Mouse (Mus musculus): ENCODE measurements at regions not wholly inside any gene's neighbourhood (a gene's known extent, or its start where the extent isn't known, plus 50 kb on each side); places are given as distances from the start of the nearest gene placed in this dataset.

DNA sequence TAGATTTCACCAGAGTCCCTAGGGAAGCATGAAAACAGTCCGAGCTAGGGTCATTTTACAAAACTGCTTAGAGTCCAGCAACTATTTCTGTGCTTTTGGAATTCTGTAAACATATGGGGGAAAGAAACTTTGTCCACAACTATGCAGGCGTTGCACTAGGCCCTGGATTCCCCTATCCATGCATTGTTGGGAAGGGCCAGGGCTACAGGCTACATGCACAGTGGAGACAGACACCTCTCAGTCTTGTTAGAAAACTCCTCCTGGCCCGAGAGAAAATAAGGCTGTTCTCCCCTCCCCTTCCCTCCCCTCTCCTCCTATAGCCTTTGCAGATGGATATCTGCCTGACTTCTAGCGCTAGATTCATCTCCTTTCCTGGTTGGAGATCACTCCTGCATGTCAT lies 113.9 kb upstream of the Bmp2 start:
- DNase-seq (ENCODE audit: low spot score in 2 of 2) = no peak

DNA sequence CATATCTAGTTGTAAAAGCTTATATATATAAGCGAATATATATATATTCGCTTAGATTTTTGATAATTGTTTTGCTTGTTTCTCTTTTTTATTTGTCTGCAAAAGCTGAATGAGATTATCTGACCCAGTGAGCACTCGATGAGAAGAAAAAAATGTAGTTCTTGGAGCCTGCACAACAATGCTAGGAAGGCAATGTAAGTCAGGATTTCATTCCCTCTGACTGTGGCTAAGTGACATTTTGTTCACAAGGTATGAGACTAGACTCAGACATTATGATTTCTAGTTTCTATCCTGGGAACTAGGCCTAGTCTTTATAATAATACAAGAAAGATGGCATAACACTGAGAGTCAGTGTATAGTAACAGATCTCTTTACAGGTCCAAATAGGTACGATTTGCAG lies 108.9 kb upstream of the Bmp2 start:
- DNase-seq (ENCODE audit: low spot score in 2 of 2) = no peak

- no peak for DNase-seq (ENCODE audit: low spot score in 2 of 2)
These were observed 108.5 kb upstream of the Bmp2 start for GRCm38 (mm10) chr2:133443490-133443889.

DNA sequence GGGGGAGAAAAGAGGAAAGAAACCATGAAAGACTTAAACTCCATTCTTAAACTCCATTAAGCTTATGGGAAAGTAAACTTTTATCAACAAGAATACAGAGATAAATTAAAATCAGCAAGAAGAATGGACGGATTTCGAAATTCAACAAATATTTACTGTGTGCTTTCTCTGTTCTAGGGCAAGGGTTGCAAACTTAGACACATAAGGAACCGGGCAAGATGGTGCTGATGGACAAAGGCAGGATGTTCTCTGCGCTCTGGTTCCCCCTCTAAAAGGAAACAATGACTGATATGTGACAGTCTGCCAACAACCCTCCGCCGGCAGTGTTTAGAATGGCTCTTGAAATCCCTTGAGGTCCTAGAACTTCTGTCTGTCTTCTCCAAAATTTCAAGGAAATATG lies 99.0 kb upstream of the Bmp2 start:
- DNase-seq (ENCODE audit: low spot score in 2 of 2) = no peak

DNA sequence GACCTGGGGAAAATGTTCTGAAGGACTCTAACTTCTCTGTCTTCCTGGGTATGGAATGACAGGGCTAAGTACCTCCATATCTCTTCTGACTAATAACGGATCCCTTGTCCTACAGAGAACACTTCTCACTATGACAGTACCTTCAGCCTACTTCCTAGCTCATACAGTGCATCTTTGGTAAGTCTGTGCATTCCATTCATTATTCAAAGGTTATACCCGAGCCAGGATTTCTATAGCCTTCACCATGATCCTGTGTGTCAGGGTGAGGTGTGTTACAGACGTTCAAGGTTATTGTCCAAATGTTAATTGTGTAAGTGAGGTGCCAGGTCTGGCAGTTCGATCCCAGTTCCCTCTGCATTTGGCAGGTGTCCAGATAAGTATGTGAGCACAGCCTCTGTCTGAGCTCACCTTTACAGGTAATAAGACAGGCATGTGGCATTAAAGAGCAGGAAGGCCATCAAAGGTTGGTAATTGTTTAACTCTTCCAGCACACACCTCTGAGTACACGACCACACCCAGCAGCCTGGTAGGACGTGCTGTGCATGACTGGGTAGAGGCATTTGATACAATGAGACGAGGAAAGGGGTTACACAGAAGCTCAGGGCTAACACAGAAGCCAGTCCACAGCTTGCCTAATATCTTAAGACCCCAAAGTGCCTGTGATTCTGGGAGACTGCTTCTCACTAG lies 96.3 kb upstream of the Bmp2 start:
- no peak for DNase-seq (ENCODE audit: low spot score in 2 of 2)

- DNase-seq (ENCODE audit: low spot score in 2 of 2) = no peak
These were observed 95.2 kb upstream of the Bmp2 start for GRCm38 (mm10) chr2:133456785-133457184.

- no peak for DNase-seq (ENCODE audit: low spot score in 2 of 2)
These were observed 93.2 kb upstream of the Bmp2 start for GRCm38 (mm10) chr2:133458735-133459134.

DNA sequence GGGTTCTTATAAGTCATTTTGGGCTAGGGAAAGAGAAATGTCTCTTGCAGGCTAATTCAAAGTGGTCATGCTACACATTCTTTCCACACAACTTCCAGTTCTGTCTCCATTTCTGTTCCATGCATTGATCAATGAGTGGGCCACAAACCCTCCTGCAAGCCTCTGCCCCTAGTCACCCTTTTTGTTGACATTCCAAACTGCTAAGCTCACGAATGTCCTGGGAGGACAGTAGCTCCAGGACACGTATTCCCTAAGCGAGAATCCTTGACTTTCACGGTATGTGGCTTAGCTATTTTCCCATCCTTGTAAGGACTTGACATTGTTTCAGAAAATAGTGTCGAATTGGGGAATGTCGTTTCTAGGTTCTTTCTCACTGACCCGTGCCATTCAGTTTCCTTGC lies 91.1 kb upstream of the Bmp2 start:
- no peak for DNase-seq (ENCODE audit: low spot score in 2 of 2)

DNA sequence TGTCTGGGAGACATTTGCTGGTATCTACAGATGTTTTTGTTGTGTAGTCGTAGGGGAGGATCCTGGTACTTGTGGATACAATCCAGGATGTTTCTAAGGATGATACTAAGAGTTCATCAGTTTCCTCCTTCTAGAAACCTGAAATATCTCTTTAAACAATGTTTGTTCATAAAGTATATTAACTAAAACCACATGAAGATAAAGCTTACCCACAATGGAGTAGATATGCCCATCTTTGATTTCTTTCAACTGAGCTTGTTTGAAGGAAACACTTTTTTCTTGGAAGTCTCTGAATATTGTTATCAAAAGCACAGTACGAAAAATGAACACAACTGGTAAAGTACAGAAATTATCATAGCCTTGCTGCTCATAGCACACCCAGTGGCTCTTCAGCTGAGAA lies 89.6 kb upstream of the Bmp2 start:
- DNase-seq (ENCODE audit: low spot score in 2 of 2) = no peak

DNA sequence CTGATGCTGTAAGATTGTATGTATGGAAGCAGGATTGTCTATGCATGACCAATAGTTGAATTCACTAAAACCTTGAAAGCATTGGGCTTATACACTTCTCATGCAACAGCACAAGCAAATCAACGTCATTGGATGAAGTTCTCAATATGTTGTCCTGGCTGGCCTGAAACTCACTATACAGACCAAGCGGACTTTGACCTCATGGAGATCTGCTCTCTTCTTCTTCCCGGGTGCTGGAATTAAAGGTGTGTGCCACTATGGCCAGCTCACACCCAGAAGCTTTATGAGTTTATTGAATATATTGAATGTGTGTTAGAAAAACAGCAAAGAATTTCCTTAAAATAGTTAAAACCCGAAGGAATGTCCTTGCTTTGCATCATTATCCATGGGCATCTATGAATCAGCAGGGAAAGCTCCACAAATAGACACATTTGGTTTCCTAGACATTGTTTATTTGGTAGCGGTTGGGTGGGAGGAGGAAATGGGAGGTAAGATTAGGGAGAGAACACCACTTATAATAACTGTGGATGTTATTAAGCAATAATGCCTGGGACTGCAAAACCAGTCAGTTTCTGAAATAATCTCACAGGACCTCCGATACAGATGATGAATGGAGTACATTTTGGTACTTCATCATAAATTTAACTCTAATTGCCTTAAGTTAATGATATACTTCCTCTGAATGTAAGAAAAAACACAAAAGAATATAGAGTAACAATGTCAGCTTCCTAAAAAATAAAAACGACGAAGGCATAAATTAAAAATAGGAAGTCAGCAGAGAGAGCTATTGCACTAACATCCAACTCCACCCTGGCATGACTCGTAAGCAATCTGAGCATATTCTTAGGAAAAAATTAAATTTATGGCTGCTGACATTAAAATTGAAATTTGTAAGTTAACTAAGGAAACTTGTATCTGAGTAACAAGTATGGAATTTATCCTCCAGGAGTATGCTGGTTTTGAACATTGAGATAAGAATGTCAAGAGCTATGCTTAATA lies 84.5 kb upstream of the Bmp2 start:
- no peak for DNase-seq (ENCODE audit: low spot score in 2 of 2)

DNA sequence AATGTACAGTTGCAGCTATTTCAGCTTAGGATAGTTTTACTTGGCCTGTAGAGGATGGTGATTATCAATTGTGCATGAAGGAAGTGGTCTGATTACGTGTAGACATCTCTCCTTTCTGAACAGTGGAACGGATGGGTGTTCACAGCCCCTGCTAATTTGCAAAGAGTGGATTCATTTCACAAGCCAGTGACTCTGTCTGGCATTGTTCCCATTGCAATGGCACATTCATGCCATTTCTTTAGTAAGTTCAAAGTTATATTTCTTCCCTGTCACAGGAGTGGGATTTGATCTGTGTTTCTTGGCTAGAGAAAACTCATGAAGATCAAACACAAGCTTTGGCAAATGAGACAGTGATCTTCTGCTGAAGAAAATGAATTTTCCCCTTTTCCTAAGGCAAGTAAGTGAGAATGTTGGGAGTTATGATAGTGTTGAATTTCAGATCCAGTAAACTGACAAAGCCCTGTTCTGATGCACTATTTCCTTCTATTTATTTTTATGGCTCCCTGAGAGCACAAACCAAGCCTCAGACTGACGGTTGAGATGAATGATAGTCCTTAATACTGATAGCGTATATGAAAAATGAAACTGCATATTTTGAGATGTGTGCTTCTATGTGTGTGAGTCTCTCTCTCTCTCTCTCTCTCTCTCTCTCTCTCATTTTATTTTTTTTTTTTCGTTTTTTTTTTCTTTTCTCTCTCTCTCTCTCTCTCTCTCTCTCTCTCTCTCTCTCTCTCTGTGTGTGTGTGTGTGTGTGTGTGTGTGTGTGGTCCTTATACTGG lies 78.8 kb upstream of the Bmp2 start:
- no peak for DNase-seq (ENCODE audit: low spot score in 2 of 2)

- no peak for DNase-seq (ENCODE audit: low spot score in 2 of 2)
These were observed 77.8 kb upstream of the Bmp2 start for GRCm38 (mm10) chr2:133474174-133474573.

GRCm38 (mm10) chr2:133480870-133481269 lies 71.1 kb upstream of the Bmp2 start:
- no peak for DNase-seq (ENCODE audit: low spot score in 2 of 2)

- DNase-seq (ENCODE audit: low spot score in 2 of 2) = no peak
These were observed 70.7 kb upstream of the Bmp2 start for GRCm38 (mm10) chr2:133481305-133481704.

DNA sequence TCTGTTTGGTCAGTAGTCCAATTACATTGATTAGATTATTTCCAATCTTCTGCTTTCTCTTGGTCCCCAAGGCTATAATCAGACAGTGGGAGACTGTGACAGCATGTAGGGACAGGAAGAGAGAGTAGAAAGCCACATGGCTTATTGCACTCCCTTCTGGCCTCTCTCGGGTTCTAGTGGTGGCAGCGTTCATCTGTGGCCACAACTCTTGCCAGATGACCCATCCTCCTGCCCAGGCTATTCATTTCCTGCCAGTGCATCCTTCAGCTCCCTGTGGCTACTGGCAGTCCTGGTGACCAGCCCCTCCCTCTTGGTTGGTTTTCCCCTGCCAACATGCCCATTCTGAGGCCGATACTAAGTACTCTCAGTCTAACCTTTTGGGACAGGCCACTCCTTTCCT lies 70.2 kb upstream of the Bmp2 start:
- DNase-seq (ENCODE audit: low spot score in 2 of 2) = no peak

DNA sequence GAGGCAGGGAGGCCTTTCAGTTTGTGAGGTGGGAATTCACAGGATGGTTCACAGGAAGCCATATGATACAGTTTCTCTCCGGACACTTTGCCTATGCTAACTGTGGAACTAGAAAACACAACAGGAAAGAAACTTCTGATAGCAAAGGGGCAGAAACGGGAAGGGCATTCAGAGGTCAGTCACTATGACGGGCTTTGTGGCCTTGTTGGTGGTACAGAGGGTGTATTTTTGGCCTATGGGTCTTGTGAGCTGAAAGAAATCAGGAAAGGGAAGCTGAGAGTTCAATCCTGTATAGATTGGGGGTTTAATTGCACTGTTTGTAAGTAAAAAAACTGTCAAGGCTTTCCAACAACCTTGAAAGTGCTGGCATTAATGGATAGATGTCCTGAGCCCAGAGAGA lies 56.5 kb upstream of the Bmp2 start:
- DNase-seq (ENCODE audit: low spot score in 2 of 2) = no peak

DNA sequence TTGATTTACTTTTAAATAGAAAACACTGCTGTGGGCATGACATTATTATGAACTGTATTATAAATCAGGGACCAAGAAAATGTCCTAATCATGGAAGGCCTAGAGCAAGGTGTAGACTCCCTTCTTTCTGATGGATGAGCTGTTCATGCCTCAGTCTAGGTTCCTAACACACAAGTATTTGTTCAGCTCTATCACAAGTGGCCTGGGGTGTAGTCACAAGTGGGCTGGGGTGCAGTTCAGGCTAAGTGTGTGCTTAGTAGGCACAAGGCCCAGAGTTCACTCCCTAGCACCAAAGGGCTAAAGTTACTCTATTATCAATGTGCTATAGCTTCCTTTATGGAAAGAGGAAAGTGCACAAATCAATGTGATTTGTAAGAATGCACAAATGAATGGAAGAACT lies 55.6 kb upstream of the Bmp2 start:
- DNase-seq (ENCODE audit: low spot score in 2 of 2) = no peak

DNA sequence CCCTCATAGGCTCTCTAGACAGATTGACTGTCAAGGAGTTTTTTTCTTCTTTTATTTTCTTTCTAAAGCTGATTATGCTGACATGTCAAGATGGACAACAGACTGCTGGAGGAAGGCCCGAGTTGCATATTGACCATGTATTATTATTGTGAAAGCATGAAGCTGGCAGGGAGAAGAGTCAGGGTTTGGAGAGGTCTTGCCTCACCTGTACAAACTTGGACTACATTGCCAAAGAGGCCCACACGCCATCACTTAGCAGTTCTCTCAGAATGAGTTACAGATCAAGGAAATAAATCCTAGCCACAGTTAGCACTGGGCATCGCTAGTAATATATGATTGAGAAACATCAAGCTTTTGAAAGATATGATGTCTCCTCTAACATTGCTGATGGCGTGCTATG lies 54.9 kb upstream of the Bmp2 start:
- DNase-seq (ENCODE audit: low spot score in 2 of 2) = no peak

DNA sequence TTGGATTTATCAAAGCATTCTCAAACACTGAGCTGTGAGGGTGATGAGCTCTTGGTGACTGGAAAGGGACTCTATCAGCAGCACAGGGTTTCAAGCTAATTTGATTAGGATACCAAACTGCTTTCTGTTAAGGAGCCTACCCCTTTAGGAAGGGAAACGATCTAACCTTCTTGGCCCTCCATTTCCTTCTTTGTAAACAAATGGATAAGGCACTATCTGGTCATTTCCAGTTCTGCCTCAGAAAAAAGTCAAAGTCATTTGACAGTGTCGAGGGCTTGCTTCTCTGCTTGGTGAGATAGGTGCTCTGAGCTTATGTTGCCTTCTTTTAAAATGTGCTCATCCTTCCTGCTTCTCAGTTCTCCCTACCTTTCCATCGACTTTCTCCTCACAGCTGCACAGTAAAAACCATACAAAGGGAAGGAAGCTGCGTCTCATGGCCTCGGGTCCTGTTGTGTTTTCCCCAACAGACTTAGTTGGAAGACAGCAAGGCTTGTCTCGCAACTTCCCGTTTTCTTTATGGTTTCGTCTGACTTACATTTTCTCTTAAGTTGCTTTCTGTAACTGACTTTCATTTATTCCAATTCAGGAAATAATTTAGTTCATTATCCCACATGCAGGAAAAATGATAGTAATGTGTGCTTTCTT lies 54.3 kb upstream of the Bmp2 start:
- DNase-seq (ENCODE audit: low spot score in 2 of 2) = no peak

DNA sequence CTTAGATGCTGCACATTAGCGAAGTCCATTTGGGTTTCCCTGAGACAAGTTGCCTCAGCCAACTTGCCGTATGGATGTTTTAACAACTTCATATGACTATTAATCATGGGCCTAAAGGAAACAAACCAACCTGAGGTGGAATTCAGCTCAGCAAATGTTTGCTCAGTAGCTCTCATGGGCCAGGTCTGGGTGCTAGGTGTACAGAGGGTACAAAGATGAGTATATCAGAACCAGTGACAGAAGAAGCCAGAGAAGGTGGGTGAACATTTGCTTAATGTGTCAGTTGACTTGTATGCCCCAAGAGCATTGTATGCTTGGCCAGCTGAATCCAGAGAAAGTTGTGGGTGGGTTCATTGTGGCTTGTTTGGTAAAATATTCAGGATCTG lies 53.8 kb upstream of the Bmp2 start:
- DNase-seq (ENCODE audit: low spot score in 2 of 2) = no peak

GRCm38 (mm10) chr2:133498717-133499143 lies 53.2 kb upstream of the Bmp2 start:
- no peak for DNase-seq (ENCODE audit: low spot score in 2 of 2)

- DNase-seq (ENCODE audit: low spot score in 2 of 2) = no peak
These were observed 52.1 kb upstream of the Bmp2 start for GRCm38 (mm10) chr2:133499904-133500303.
